Mouse (Mus musculus) neural tube, embryonic 13.5 days (tissue): ENCODE measurements around the gene Chrm1. TPM values are rescaled to one million over a fixed set of nuclear protein-coding genes. Genes with fewer than 3 reads are reported as not detected.

Experiments
- ATAC-seq: fragments of 200-750 bp; cut with Nextera tagmentation; 2 replicates; pipeline ENCODE4 v1.8.0; 2017; ENCODE audit warnings: low read depth, mild to moderate bottlenecking, moderate TSS enrichment, moderate library complexity
- H3K27ac ChIP-seq: fragments of 300-500 bp; sonication (generic); replicated peaks from 2 replicates; pipeline ENCODE4 v1.5.1; 2015; ENCODE audit warnings: moderate library complexity, mild to moderate bottlenecking, inconsistent platforms
- H3K27me3 ChIP-seq: fragments of 300-500 bp; sonication (generic); 2 replicates; pipeline ENCODE4 v1.6.1; 2015; ENCODE audit warnings: mild to moderate bottlenecking, inconsistent platforms
- H3K36me3 ChIP-seq: fragments of 300-500 bp; sonication (generic); 2 replicates; pipeline ENCODE4 v1.6.1; 2015; ENCODE audit warnings: mild to moderate bottlenecking, inconsistent platforms
- H3K4me1 ChIP-seq: fragments of 300-500 bp; sonication (generic); replicated peaks from 2 replicates; pipeline ENCODE4 v1.6.1; 2015; ENCODE audit warnings: inconsistent platforms
- H3K4me2 ChIP-seq: fragments of 300-500 bp; sonication (generic); 2 replicates; pipeline ENCODE4 v1.6.1; 2015; ENCODE audit warnings: inconsistent platforms, mild to moderate bottlenecking, moderate library complexity
- H3K4me3 ChIP-seq: fragments of 300-500 bp; sonication (generic); 2 replicates; pipeline ENCODE4 v1.5.1; 2015; ENCODE audit warnings: mild to moderate bottlenecking, inconsistent platforms
- H3K9ac ChIP-seq: fragments of 300-500 bp; sonication (generic); 2 replicates; pipeline ENCODE4 v1.6.1; 2015; ENCODE audit warnings: moderate library complexity, mild to moderate bottlenecking, inconsistent platforms
- H3K9me3 ChIP-seq: fragments of 300-500 bp; sonication (generic); 2 replicates; pipeline ENCODE4 v1.6.1; 2016; ENCODE audit warnings: inconsistent platforms
- WGBS: fragments of 180-500 bp; shearing (Covaris S2); methylation state at CpG from one replicate; pipeline ENCODE4 v1.1.7; 2015; 5-methylcytosine and 5-hydroxymethylcytosine counted together
- polyA plus RNA-seq: library from polyadenylated mRNA; unstranded; fragments of >200 nt; fragmentation: Nextera tagmentation; extraction: Ambion mirVana; gene quantifications from 2 replicates; pipeline ENCODE4 v1.2.1, GENCODE M21; 2015

Chrm1 gene
- polyA plus RNA-seq, 1 experiment from 2014 or later, result 0.18 TPM

DNA sequence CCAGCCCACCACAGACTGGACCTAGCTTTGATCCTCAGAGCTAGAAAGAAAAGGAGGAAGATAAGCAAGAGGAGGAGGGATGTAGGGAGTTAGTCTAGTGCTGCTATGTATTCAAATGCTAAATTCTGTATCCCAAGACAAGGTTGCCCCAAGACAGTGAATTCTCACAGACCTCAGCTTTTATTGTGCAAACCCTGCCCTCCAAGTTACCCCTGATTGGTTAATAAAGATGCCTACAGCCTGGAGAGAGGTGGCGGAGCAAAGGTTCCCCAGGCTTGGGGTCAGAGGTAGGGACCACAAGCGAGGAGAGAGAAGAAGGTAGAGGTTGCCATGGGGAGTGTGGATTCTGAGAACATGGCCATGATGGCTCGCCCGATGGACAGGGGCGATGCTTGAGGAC lies 29.2 kb downstream of the Chrm1 start:
- no peak overlapping the region for H3K9ac ChIP-seq
- H3K27ac ChIP-seq, result no peak overlapping the region
- ATAC-seq, result no peak
- no peaks in the 10 kb centered on the region for H3K36me3 ChIP-seq
- H3K4me1 ChIP-seq, result no peaks in the 10 kb centered on the region
- 68% methylated on average over 5 of the region's 5 CpGs for WGBS
- H3K4me3 ChIP-seq, result no peak overlapping the region
- no peak overlapping the region for H3K4me2 ChIP-seq
- no peaks in the 10 kb centered on the region for H3K9me3 ChIP-seq
- no peaks in the 10 kb centered on the region for H3K27me3 ChIP-seq

DNA sequence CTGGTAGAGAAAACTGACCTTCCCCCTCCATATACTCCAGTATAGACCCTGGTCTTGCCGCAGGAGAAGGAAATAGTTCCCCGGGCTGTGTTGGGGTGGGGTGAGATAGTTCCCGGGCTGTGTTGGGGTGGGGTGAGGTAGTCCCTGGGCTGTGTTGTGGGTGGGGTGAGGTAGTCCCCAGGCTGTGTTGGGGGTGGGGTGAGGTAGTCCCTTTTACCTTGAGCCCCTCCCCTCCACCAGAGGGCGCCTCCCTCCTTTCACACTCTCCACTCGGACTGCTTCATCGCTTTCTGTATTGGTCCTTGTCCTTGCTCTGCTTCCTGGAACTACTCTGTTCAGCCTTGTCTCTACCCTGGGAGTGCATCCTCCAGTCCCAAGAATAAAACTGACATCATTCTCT lies 31.7 kb downstream of the Chrm1 start:
- no peak overlapping the region for H3K4me2 ChIP-seq
- 57% methylated on average over 6 of the region's 6 CpGs for WGBS
- no peak for ATAC-seq
- no peak overlapping the region for H3K9ac ChIP-seq
- H3K27ac ChIP-seq, result no peak overlapping the region
- H3K4me1 ChIP-seq, result no peaks in the 10 kb centered on the region
- H3K36me3 ChIP-seq, result no peaks in the 10 kb centered on the region
- H3K9me3 ChIP-seq, result no peaks in the 10 kb centered on the region
- no peaks in the 10 kb centered on the region for H3K27me3 ChIP-seq
- no peak overlapping the region for H3K4me3 ChIP-seq

DNA sequence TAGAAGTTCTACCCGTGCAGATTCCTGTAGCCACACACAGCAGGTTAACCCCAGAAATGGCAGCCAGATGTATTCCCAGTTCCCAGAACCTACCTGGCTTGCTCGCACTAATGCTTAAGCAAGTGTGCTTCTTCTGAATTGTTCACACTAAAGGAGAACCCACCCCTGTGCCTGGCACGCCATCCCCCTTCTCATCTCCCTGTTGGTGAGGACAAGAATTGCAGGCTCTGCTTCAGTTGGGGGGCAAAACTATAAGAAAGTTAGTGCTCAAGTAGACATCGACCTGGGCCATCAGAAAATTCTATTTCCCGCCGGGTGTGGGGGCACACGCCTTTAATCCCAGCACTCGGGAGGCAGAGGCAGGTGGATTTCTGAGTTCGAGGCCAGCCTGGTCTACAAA lies 36.1 kb downstream of the Chrm1 start:
- ATAC-seq, result no peak
- Histone ChIP-seq H3K4me1 (no peaks in the 10 kb centered on the region), H3K27ac (no peak overlapping the region), H3K4me3 (no peak overlapping the region), H3K36me3 (no peaks in the 10 kb centered on the region), H3K9ac (no peak overlapping the region), H3K4me2 (no peak overlapping the region), H3K9me3 (no peaks in the 10 kb centered on the region), H3K27me3 (no peaks in the 10 kb centered on the region)
- 82% methylated on average over 9 of the region's 9 CpGs for WGBS

DNA sequence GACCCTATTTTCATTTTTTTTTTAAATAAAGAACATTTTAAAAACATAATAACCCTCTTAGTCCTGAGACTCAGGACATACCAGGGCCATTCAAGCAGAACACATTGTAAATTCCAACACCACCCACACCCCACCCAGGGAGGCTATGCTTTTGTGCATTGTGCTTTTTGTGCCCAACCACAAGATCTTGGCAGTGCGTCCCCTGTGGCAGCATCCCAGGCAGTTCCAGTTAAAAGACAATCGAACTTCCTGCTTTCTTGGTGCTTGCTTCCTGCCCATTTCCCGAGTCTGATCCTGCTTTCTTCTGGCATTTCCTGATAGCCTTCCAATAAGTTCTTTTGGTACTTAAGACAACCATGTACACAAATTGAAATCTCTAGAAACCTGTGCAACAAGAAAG lies 38.9 kb downstream of the Chrm1 start:
- 56% methylated on average over 3 of the region's 3 CpGs for WGBS
- peaks cover 12% of the 10 kb centered on the region for H3K36me3 ChIP-seq
- no peak overlapping the region for H3K4me2 ChIP-seq
- no peak overlapping the region for H3K27ac ChIP-seq
- ATAC-seq, result no peak
- H3K4me1 ChIP-seq, result no peaks in the 10 kb centered on the region
- no peaks in the 10 kb centered on the region for H3K27me3 ChIP-seq
- H3K9ac ChIP-seq, result no peak overlapping the region
- H3K9me3 ChIP-seq, result no peaks in the 10 kb centered on the region
- no peak overlapping the region for H3K4me3 ChIP-seq

DNA sequence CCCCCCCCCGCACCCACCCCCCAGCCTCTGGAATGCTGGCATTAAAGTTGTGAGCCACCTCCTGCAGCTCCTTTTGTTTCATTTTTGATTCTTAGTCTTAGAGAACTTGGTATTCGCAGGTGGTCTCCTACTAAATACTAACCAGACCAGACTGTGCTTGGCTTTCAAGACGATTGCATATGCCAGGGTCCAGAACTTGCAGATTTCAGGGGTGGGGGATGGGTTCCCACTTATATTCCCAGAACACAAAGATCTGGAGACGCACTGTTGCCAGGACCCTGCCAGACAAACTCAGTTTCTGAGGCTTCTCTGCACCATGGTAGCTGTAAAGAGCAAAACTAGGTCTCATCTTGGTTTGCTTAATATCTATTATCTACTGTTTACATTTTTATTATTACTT lies 40.0 kb downstream of the Chrm1 start:
- peaks cover 23% of the 10 kb centered on the region for H3K36me3 ChIP-seq
- no peak overlapping the region for H3K4me3 ChIP-seq
- no peaks in the 10 kb centered on the region for H3K9me3 ChIP-seq
- no peak overlapping the region for H3K27ac ChIP-seq
- WGBS, result 53% methylated on average over 4 of the region's 4 CpGs
- no peak overlapping the region for H3K9ac ChIP-seq
- no peak for ATAC-seq
- H3K4me2 ChIP-seq, result no peak overlapping the region
- H3K27me3 ChIP-seq, result no peaks in the 10 kb centered on the region
- no peaks in the 10 kb centered on the region for H3K4me1 ChIP-seq

DNA sequence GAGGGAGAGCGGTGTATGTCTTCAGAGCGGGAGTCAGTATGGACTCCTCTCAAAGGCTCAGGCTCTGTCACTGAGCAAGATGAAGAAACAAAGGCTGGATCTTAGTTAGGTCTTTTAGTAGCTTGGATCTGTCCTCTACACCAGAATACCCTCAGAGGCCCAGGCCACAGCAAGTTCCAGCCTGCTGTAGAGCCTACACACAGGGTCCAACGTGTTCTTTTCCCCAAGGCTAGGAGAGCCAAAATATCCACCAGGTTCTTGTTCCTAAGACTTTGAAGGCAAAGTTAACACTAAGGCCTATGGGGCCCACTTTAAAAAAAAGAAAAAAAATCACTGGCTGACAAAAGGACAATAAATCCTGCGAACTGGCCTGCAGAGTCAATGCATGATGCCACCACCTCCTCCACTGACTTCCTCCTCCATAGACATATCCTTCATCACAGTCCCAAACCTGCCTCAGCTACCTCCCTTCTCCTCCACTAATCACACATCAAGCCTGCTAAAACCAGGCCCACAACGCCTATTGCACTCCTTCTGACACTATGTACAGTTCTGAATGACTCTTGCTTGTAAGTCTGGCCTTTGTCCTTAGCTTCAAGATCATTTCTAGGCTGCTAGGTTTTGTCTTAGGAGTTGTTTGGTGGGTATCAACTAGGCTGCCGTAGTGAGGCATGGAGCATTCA lies 41.6 kb downstream of the Chrm1 start:
- H3K27ac ChIP-seq, result no peak overlapping the region
- H3K4me2 ChIP-seq, result no peak overlapping the region
- no peaks in the 10 kb centered on the region for H3K9me3 ChIP-seq
- peaks cover 39% of the 10 kb centered on the region for H3K36me3 ChIP-seq
- no peaks in the 10 kb centered on the region for H3K27me3 ChIP-seq
- peaks cover 6% of the 10 kb centered on the region for H3K4me1 ChIP-seq
- H3K9ac ChIP-seq, result no peak overlapping the region
- 76% methylated on average over 6 of the region's 6 CpGs for WGBS
- ATAC-seq, result no peak
- H3K4me3 ChIP-seq, result no peak overlapping the region

DNA sequence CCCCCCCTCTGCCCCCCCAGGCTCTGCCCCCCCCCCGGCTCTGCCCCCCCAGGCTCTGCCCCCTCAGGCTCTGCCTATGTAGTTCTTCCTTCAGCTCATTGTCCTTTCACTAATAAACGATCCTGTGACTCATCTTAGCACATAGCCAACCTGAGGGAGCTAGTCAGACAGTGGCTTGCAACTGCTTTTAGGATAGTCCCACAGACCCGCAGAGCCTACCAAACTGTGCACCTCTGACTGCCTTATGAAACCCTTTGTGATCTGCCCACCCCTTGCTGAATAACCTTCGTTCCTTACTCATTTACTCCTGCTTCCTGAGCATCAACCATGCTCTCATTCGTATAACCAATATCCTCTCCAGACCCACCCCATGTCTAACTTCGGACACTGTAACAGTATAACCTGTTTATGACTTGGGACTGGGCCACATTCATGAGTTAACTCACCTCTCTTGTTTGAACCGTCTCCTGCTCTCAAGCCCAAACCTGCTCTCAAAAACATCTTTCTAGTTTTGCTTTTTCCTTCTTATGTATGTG lies 42.6 kb downstream of the Chrm1 start:
- H3K4me2 ChIP-seq, result no peak overlapping the region
- H3K36me3 ChIP-seq, result peaks cover 49% of the 10 kb centered on the region
- 86% methylated on average over 7 of the region's 7 CpGs for WGBS
- ATAC-seq, result no peak
- H3K4me1 ChIP-seq, result peaks cover 17% of the 10 kb centered on the region
- no peak overlapping the region for H3K27ac ChIP-seq
- no peak overlapping the region for H3K9ac ChIP-seq
- H3K27me3 ChIP-seq, result no peaks in the 10 kb centered on the region
- H3K4me3 ChIP-seq, result no peak overlapping the region
- no peaks in the 10 kb centered on the region for H3K9me3 ChIP-seq

DNA sequence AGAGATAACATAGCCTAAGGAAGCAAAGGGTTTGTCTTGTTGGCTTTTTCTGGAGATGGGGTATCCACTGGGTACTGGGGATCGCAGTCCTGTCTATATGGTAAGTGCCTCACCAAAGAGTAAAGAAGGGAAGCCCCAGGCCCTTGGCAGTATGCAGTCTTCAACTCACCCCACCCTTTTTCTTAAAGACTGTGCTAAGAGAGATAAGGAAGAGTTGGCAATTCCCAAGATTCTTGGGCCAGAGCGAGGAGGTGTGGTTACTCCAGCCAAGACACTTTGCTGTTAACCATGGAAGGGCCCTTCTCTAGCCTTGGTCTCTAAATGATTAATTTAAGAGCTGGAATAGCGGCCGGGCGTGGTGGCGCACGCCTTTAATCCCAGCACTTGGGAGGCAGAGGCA lies 43.3 kb downstream of the Chrm1 start:
- ATAC-seq, result no peak
- 98% methylated on average over 7 of the region's 7 CpGs for WGBS
- no peaks in the 10 kb centered on the region for H3K9me3 ChIP-seq
- no peak overlapping the region for H3K27ac ChIP-seq
- no peaks in the 10 kb centered on the region for H3K27me3 ChIP-seq
- H3K4me1 ChIP-seq, result peaks cover 24% of the 10 kb centered on the region
- no peak overlapping the region for H3K4me3 ChIP-seq
- H3K36me3 ChIP-seq, result peaks cover 54% of the 10 kb centered on the region
- H3K4me2 ChIP-seq, result no peak overlapping the region
- no peak overlapping the region for H3K9ac ChIP-seq

DNA sequence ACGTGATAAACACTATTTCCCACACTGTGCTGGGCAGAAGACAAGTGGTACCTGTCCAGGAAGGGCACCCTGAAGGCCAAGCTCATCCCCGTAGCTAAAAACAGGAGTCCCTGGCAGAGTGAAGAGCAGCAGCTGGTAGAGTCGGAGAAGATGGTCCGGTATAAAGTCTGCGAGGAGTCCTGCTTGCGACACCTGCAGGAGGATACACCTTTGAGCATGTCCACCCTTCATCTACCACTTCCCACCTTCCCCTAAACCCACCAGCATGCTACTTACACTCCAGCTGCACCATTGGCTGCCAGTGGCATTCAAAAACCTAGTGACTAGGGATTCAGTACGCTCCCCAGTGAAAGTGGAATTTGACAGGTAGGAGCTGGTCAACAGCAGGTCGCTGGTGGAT lies 45.4 kb downstream of the Chrm1 start:
- peaks cover 36% of the 10 kb centered on the region for H3K4me1 ChIP-seq
- no peak for ATAC-seq
- H3K27ac ChIP-seq, result no peak overlapping the region
- H3K9me3 ChIP-seq, result no peaks in the 10 kb centered on the region
- no peak overlapping the region for H3K4me2 ChIP-seq
- H3K36me3 ChIP-seq, result peaks cover 57% of the 10 kb centered on the region
- no peak overlapping the region for H3K9ac ChIP-seq
- 96% methylated on average over 8 of the region's 8 CpGs for WGBS
- no peak overlapping the region for H3K4me3 ChIP-seq
- no peaks in the 10 kb centered on the region for H3K27me3 ChIP-seq

DNA sequence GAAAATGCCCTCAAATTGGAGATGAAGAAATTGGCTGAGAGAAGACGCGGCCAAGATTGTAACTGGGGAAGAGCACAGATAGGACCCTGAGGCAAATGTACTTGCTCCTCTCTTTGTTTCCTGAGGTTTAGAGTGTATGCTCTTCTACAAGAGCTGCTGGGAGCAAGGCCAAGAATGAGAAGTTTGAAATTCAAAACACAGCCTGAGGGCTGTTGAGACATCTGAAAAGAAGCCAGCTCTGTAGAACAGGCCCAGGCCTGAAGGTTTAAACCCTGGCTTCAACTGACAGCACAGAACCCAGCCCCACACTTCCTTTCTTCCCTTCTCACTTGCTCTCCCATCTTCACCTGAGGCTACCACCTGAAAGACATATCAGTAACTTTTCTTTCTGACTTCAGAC lies 46.5 kb downstream of the Chrm1 start:
- Histone ChIP-seq H3K4me1 (peaks cover 47% of the 10 kb centered on the region), H3K9ac (no peak overlapping the region; the same call in 1 of the 2 replicates), H3K36me3 (peaks cover 57% of the 10 kb centered on the region), H3K4me2 (no peak overlapping the region; the same call in 1 of the 2 replicates), H3K4me3 (no peak overlapping the region), H3K27ac (no peak overlapping the region), H3K9me3 (no peaks in the 10 kb centered on the region), H3K27me3 (no peaks in the 10 kb centered on the region)
- WGBS, result 86% methylated on average over 2 of the region's 2 CpGs
- ATAC-seq, result no peak

DNA sequence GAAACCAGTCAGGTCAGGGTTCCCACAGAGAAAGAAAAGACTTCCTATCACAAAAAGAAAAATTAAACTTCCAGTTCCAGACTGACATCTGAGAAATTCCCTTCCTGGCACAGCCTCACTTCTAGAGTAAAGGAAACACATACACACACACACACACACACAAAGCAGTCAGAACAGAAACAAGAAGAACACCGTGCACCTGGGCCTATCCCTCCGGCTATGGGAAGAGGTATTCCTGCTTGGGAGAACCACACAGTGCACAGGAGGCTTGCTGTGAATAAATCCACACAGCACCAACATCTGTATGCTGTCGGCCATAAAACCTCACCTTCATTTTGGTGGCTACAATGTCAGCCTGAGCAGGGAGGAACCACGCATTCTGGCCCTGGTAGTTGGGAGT lies 47.9 kb downstream of the Chrm1 start:
- Histone ChIP-seq H3K27ac (peak overlapping the region; percentile 94), H3K4me2 (peak overlapping the region; percentile 75), H3K4me1 (peaks cover 47% of the 10 kb centered on the region), H3K36me3 (peaks cover 54% of the 10 kb centered on the region), H3K27me3 (no peaks in the 10 kb centered on the region), H3K4me3 (peak overlapping the region; percentile 85), H3K9me3 (no peaks in the 10 kb centered on the region), H3K9ac (peak overlapping the region; percentile 92)
- WGBS, result 75% methylated on average over 4 of the region's 4 CpGs
- ATAC-seq, result no peak

DNA sequence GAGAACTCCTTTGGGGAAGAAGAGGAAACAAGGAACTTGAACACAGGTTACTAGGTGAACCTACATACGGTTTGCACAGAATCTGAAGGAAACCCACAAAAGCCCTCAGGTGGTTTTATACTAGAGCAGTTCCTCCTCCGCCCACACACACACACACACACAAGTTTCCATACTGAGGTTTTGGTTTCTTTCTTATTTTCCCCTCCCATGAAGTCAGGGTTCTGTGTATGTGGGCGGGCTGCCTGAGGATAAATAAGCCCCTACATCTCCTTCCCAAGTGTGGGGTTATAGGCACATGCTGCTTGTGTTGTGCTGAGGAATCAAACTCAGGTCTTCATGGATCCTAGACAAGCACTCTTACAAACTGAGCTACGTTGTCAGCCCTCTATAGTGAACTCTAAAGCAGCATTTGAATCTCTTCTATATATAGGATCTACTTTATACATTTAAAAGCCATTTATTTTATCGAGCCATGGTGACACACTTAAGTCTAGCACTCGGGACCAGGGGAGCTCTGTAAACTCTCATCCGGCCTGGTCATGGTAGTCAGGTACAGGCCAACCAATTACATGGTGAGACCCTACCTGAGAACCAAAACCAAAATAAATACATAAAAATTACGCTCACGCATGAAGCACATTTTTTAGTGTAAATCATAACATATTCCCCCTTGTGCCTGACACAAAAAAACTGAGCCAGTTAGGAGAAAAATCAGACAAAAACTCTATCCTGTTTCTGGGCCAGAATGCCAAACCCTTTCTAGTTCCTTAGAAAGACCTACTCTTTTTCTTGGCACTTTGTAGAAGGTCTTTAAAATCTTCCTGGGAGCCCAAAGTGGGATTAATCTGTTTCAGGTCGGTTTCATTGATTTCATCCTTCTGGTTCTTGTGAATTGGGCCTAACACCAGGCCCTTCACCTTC lies 48.6 kb downstream of the Chrm1 start:
- H3K27me3 ChIP-seq, result no peaks in the 10 kb centered on the region
- H3K36me3 ChIP-seq, result peaks cover 47% of the 10 kb centered on the region
- peak overlapping the region; percentile 85 for H3K4me3 ChIP-seq
- no peaks in the 10 kb centered on the region for H3K9me3 ChIP-seq
- peak overlapping the region; percentile 94 for H3K27ac ChIP-seq
- WGBS, result 68% methylated on average over 10 of the region's 10 CpGs
- H3K9ac ChIP-seq, result peak overlapping the region; percentile 92
- ATAC-seq, result no peak
- peaks cover 47% of the 10 kb centered on the region for H3K4me1 ChIP-seq
- peak overlapping the region; percentile 75 for H3K4me2 ChIP-seq
